Mouse (Mus musculus): Measurements from ENCODE around the gene Nell2. TPM values are rescaled to one million over a fixed set of nuclear protein-coding genes. Genes with fewer than 3 reads are reported as not detected.
A peak's percentile ranks its signal among the peaks of the same experiment; 100 is the strongest.

The Nell2 gene
- total RNA-seq, 2 experiments from 2014 or later, result 502 to 560 TPM

GRCm38 (mm10) chr15:95156828-95157227 lies 371.5 kb downstream of the Nell2 start:
- no peak for DNase-seq (ENCODE audit: low spot score in 2 of 2)
- intact Hi-C loops (cut with DNase I), result no loop called here

- no peak for DNase-seq (ENCODE audit: low spot score in 2 of 2)
- intact Hi-C loops (cut with DNase I), result no loop called here
Measured at GRCm38 (mm10) chr15:95145118-95145517, 383.2 kb downstream of the Nell2 start.

- no peak for DNase-seq (ENCODE audit: low spot score in 2 of 2)
Measured at GRCm38 (mm10) chr15:95144131-95144530, 384.2 kb downstream of the Nell2 start.

GRCm38 (mm10) chr15:95138709-95139409 lies 389.5 kb downstream of the Nell2 start:
- DNase-seq (ENCODE audit: low spot score in 2 of 2), result no peak
- intact Hi-C loops (cut with DNase I), result no loop called here

More at GRCm38 (mm10) chr15:95144131-95144530, 384.2 kb downstream of the Nell2 start:
- intact Hi-C loops (cut with DNase I), result no loop called here

- intact Hi-C loops (cut with DNase I), result no loop called here
Measured at GRCm38 (mm10) chr15:95137018-95137810, 391.1 kb downstream of the Nell2 start.

GRCm38 (mm10) chr15:95135926-95136609 lies 392.3 kb downstream of the Nell2 start:
- intact Hi-C loops (cut with DNase I), result no loop called here
- DNase-seq (ENCODE audit: low spot score in 2 of 2), result peak; percentile 16 to 39

More at GRCm38 (mm10) chr15:95137018-95137810, 391.1 kb downstream of the Nell2 start:
- DNase-seq (ENCODE audit: low spot score in 2 of 2), result peak in 1 of 2 experiments; percentile 63

- intact Hi-C loops (cut with DNase I), result loop anchor here (1.0 kb wide), 1 partner anchor 56 kb away; no protein-coding TSS in a partner anchor
- DNase-seq (ENCODE audit: low spot score in 2 of 2), result no peak
Measured at GRCm38 (mm10) chr15:95131401-95131800, 397.0 kb downstream of the Nell2 start.

GRCm38 (mm10) chr15:95108626-95109025 lies 419.7 kb downstream of the Nell2 start:
- intact Hi-C loops (cut with DNase I), result no loop called here
- DNase-seq (ENCODE audit: low spot score in 2 of 2), result no peak

GRCm38 (mm10) chr15:95107246-95107809 lies 421.0 kb downstream of the Nell2 start:
- no peak for DNase-seq (ENCODE audit: low spot score in 2 of 2)
- intact Hi-C loops (cut with DNase I), result no loop called here

- DNase-seq (ENCODE audit: low spot score in 2 of 2), result no peak
- intact Hi-C loops (cut with DNase I), result no loop called here
Measured at GRCm38 (mm10) chr15:95101522-95101921, 426.8 kb downstream of the Nell2 start.

GRCm38 (mm10) chr15:95100133-95100532 lies 428.2 kb downstream of the Nell2 start:
- DNase-seq (ENCODE audit: low spot score in 2 of 2), result peak in 1 of 2 experiments; percentile 68
- intact Hi-C loops (cut with DNase I), result no loop called here

GRCm38 (mm10) chr15:95085962-95086361 lies 442.4 kb downstream of the Nell2 start:
- no peak for DNase-seq (ENCODE audit: low spot score in 2 of 2)

GRCm38 (mm10) chr15:95081654-95082053 lies 446.7 kb downstream of the Nell2 start:
- intact Hi-C loops (cut with DNase I), result no loop called here
- DNase-seq (ENCODE audit: low spot score in 2 of 2), result no peak

More at GRCm38 (mm10) chr15:95085962-95086361, 442.4 kb downstream of the Nell2 start:
- intact Hi-C loops (cut with DNase I), result no loop called here

- intact Hi-C loops (cut with DNase I), result loop anchor here (1.0 to 10.0 kb wide), 3 partner anchors 56 to 301 kb away; no protein-coding TSS in a partner anchor
- DNase-seq (ENCODE audit: low spot score in 2 of 2), result peak; percentile 60 to 84
Measured at GRCm38 (mm10) chr15:95075356-95075755, 453.0 kb downstream of the Nell2 start.

GRCm38 (mm10) chr15:95070881-95071280 lies 457.5 kb downstream of the Nell2 start:
- DNase-seq (ENCODE audit: low spot score in 2 of 2), result peak in 1 of 2 experiments; percentile 63
- intact Hi-C loops (cut with DNase I), result loop anchor here (10.0 kb wide), 2 partner anchors 206 to 296 kb away; no protein-coding TSS in a partner anchor

- intact Hi-C loops (cut with DNase I), result loop anchor here (2.0 to 5.0 kb wide), 2 partner anchors 91 to 124 kb away; no protein-coding TSS in a partner anchor
- peak; percentile 26 to 74 for DNase-seq (ENCODE audit: low spot score in 2 of 2)
Measured at GRCm38 (mm10) chr15:95068799-95069198, 459.6 kb downstream of the Nell2 start.

GRCm38 (mm10) chr15:95068023-95068422 lies 460.3 kb downstream of the Nell2 start:
- intact Hi-C loops (cut with DNase I), result loop anchor here (2.0 to 5.0 kb wide), 2 partner anchors 91 to 125 kb away; no protein-coding TSS in a partner anchor
- peak in 1 of 2 experiments; percentile 43 for DNase-seq (ENCODE audit: low spot score in 2 of 2)

- DNase-seq (ENCODE audit: low spot score in 2 of 2), result no peak
- intact Hi-C loops (cut with DNase I), result no loop called here
Measured at GRCm38 (mm10) chr15:95055081-95055650, 473.2 kb downstream of the Nell2 start.

- no peak for DNase-seq (ENCODE audit: low spot score in 2 of 2)
- intact Hi-C loops (cut with DNase I), result no loop called here
Measured at GRCm38 (mm10) chr15:95049171-95049729, 479.1 kb downstream of the Nell2 start.
